Mouse (Mus musculus): ENCODE data around the gene Gm826. TPM values are rescaled to one million over a fixed set of nuclear protein-coding genes. Genes with fewer than 3 reads are reported as not detected.

The Gm826 gene
- not detected for polyA plus RNA-seq (2017; shearing (Covaris generic))

GRCm38 (mm10) chr2:160334111-160334661, at the start of gene Gm826:
Gene Gm826, minus strand, starts transcription at chr2:160334162.

GRCm38 (mm10) chr2:160366980-160367338, 33.0 kb upstream of the Gm826 start, which contains the start of gene Mafb:
Gene Mafb, minus strand, starts transcription at chr2:160367065.

Other genes with a start within 250 kb of the Gm826 start
- gene Mafb, start 32.9 kb upstream of the Gm826 start, polyA plus RNA-seq (2017; shearing (Covaris generic)): 0.28 TPM

Data from inflammation-experienced regulatory T-cells, adult 16 weeks (primary cell).